Comparison of ENCODE assay signal across 22 mouse cellular contexts in the genomic region with DNA sequence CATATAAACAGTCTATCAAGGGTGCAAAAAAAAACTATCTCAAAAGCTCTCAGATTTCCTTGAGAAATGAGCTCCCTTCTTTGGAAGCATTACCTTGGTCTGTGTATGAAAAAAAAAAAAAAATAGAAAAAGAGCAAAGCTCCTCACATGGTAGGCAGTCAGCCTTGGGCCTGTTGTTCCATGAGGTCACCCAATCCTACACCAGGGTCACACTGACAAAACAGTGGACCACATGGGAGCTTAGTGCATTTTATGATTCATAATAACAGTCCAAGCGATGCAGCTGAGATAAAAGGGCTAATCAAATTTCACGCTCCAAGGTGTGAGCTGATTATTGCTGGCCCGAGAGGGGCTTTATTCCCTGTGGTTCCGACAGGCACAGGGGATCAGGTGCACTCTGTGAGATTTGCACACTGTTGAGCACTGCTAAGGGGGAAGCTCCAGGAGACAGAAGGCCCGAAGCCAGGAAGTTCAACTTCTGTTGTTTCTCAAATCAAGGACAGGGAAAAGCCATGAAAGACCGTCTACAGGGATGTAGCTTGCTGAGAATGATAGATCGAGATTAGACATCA.
A peak's percentile ranks its signal among the peaks of the same experiment; 100 is the strongest.
DNase-seq lines count a peak whose midpoint lies in the region; ATAC-seq lines count a peak whose summit lies in the region.
"Had no signal": no experiment of that assay in that cellular context is flagged by ENCODE, and none has a peak within 500 bp of the region (broad histone marks: within the 10 kb centered on the region; RNA-seq: fewer than 3 reads in every experiment).

No protein-coding gene starts in this region.

- H3K4me3 ChIP-seq in forebrain, embryonic 14.5 days (ENCODE audit: low read depth, low read length): no peak overlapping the region
- H3K4me3 ChIP-seq in forebrain, embryonic 13.5 days: no peak overlapping the region
- H3K4me3 ChIP-seq in midbrain, embryonic 12.5 days: no peak overlapping the region
- no peak overlapping the region for H3K4me3 ChIP-seq in midbrain, embryonic 15.5 days
- H3K4me3 ChIP-seq: heart, embryonic 15.5 days; limb, embryonic 13.5 days had no signal

- H3K27me3 ChIP-seq in forebrain, embryonic 14.5 days (replicated peaks; ENCODE audit: control insufficient read depth, insufficient read depth, low read length): no peaks in the 10 kb centered on the region
- H3K27me3 ChIP-seq in forebrain, embryonic 13.5 days: no peaks in the 10 kb centered on the region
- no peaks in the 10 kb centered on the region for H3K27me3 ChIP-seq in midbrain, embryonic 12.5 days
- H3K27me3 ChIP-seq in midbrain, embryonic 15.5 days (replicated peaks): no peaks in the 10 kb centered on the region
- H3K27me3 ChIP-seq: heart, embryonic 15.5 days; limb, embryonic 13.5 days had no signal

- H3K27ac ChIP-seq in forebrain, embryonic 14.5 days (ENCODE audit: low read depth, low read length): no peak overlapping the region
- H3K27ac ChIP-seq in forebrain, embryonic 13.5 days: no peak overlapping the region
- H3K27ac ChIP-seq in midbrain, embryonic 12.5 days (replicated peaks): no peak overlapping the region
- no peak overlapping the region for H3K27ac ChIP-seq in midbrain, embryonic 15.5 days
- H3K27ac ChIP-seq: heart, embryonic 15.5 days; limb, embryonic 13.5 days; liver, embryonic 14.5 days; macrophage had no signal

- ATAC-seq in forebrain, embryonic 14.5 days: no peak
- no peak for ATAC-seq in forebrain, embryonic 13.5 days
- ATAC-seq in midbrain, embryonic 12.5 days (ENCODE audit: low FRiP score, low read depth): peak; percentile 75
- ATAC-seq in midbrain, embryonic 15.5 days (replicated peaks): no peak
- ATAC-seq: activated CD4-positive, CD25-positive, alpha-beta regulatory T cell, adult 4 months; CD4-positive, CD25-positive, alpha-beta regulatory T cell, adult 4 months; inflammation-experienced regulatory T-cells, adult 6 months had no signal

- DNase-seq in adrenal gland, adult 8-10 months: peak; percentile 54
- DNase-seq in adrenal gland, postnatal 4 days (ENCODE audit: low spot score in 2 of 2): no peak
- DNase-seq in forebrain, embryonic 14.5 days (ENCODE audit: low spot score): peak; percentile 13
- DNase-seq in retina, embryonic 14.5 days (ENCODE audit: low spot score): peak; percentile 31
- no peak for DNase-seq in cerebellum, adult 18-20 months
- DNase-seq: cerebellum, postnatal 10 days; gastrocnemius, postnatal 10 days; heart, adult 18-20 months; kidney, adult 2 months; kidney, postnatal 10 days; right cerebral cortex, postnatal 25 days; thymus, adult 2 months had no signal

- no peaks in the 10 kb centered on the region for H3K4me1 ChIP-seq in forebrain, embryonic 14.5 days (ENCODE audit: control insufficient read depth, insufficient read depth, low read length)
- H3K4me1 ChIP-seq in forebrain, embryonic 13.5 days: no peaks in the 10 kb centered on the region
- no peaks in the 10 kb centered on the region; the same call in 1 of the 2 replicates for H3K4me1 ChIP-seq in midbrain, embryonic 12.5 days
- peaks cover 3% of the 10 kb centered on the region; the same call in 1 of the 2 replicates for H3K4me1 ChIP-seq in midbrain, embryonic 15.5 days
- H3K4me1 ChIP-seq: heart, embryonic 15.5 days; limb, embryonic 13.5 days had no signal

- WGBS in forebrain, embryonic 14.5 days: 45% methylated on average over 7 of the region's 7 CpGs
- 42% methylated on average over 7 of the region's 7 CpGs for WGBS in forebrain, embryonic 13.5 days
- 31% methylated on average over 7 of the region's 7 CpGs for WGBS in midbrain, embryonic 12.5 days
- WGBS in midbrain, embryonic 15.5 days: 29% methylated on average over 7 of the region's 7 CpGs

- no peaks in the 10 kb centered on the region for H3K9me3 ChIP-seq in forebrain, embryonic 14.5 days (replicated peaks; ENCODE audit: control insufficient read depth, low read length)
- H3K9me3 ChIP-seq in forebrain, embryonic 13.5 days (replicated peaks): no peaks in the 10 kb centered on the region
- H3K9me3 ChIP-seq in midbrain, embryonic 12.5 days: no peaks in the 10 kb centered on the region
- H3K9me3 ChIP-seq in midbrain, embryonic 15.5 days: no peaks in the 10 kb centered on the region
- H3K9me3 ChIP-seq: heart, embryonic 15.5 days; limb, embryonic 13.5 days had no signal

- H3K4me2 ChIP-seq in forebrain, embryonic 14.5 days (ENCODE audit: low read length): no peak overlapping the region
- H3K4me2 ChIP-seq in forebrain, embryonic 13.5 days: no peak overlapping the region
- no peak overlapping the region for H3K4me2 ChIP-seq in midbrain, embryonic 12.5 days (replicated peaks)
- no peak overlapping the region for H3K4me2 ChIP-seq in midbrain, embryonic 15.5 days
- H3K4me2 ChIP-seq: heart, embryonic 15.5 days; limb, embryonic 13.5 days had no signal

- no peak overlapping the region for H3K9ac ChIP-seq in forebrain, embryonic 14.5 days (ENCODE audit: low read length)
- no peak overlapping the region for H3K9ac ChIP-seq in forebrain, embryonic 13.5 days
- H3K9ac ChIP-seq in midbrain, embryonic 12.5 days (replicated peaks): no peak overlapping the region
- H3K9ac ChIP-seq in midbrain, embryonic 15.5 days: no peak overlapping the region
- H3K9ac ChIP-seq: heart, embryonic 15.5 days; limb, embryonic 13.5 days; liver, embryonic 14.5 days had no signal

- H3K36me3 ChIP-seq in forebrain, embryonic 14.5 days (ENCODE audit: control insufficient read depth, insufficient read depth, low read length): no peaks in the 10 kb centered on the region
- no peaks in the 10 kb centered on the region for H3K36me3 ChIP-seq in forebrain, embryonic 13.5 days (ENCODE audit: poor library complexity, severe bottlenecking)
- H3K36me3 ChIP-seq in midbrain, embryonic 12.5 days: no peaks in the 10 kb centered on the region
- H3K36me3 ChIP-seq in midbrain, embryonic 15.5 days (replicated peaks): no peaks in the 10 kb centered on the region
- H3K36me3 ChIP-seq: heart, embryonic 15.5 days; limb, embryonic 13.5 days had no signal

Comparison
In these comparisons a context has a peak if more than half of its experiments do, and no peak if none do; other contexts are left out.
1. DNase-seq: peak in adrenal gland, adult 8-10 months (single experiment), forebrain, embryonic 14.5 days (single experiment) and retina, embryonic 14.5 days (single experiment); none in adrenal gland, postnatal 4 days (0 of 2) and cerebellum, adult 18-20 months (0 of 2).